Mouse (Mus musculus): ENCODE measurements around the gene Ddc. TPM values are rescaled to one million over a fixed set of nuclear protein-coding genes. Genes with fewer than 3 reads are reported as not detected.

Ddc gene
- polyA plus RNA-seq, 1 experiment from 2014 or later = 9.3 TPM

DNA sequence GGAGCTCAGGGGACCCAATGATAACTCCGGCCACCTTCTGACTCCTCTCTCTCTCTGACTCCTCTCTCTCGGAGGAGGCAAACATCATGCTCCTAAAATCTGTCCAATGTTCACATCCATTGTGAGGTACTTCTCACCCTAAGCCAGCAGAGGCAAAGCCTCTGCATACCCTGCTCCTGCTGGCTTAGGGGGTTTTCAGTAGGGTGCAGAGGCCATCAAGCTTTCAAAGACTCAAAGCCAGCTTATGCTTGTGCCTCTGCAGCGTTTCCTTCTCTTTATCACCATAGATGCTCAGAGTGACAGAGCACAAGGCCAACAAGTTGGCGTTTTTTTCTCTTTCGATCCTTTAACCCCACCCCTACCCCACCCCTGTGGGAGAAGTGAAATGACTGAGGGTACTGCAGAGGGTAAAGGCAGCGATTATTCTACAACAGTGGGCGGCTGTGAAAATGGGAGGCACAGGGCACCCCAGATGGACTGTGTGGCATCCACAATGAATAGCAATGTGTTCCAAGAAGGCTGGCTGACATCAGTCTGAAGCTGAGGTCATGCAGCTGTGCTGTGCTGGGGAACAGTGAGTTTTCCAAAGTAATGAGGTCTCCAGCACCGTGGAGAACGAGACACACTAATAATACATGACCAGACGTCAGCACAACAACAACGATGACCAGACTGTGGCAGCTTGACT, 34.3 kb upstream of the Ddc start:
- peak; percentile 65 for ATAC-seq (ENCODE audit: low FRiP score, low read depth)
- Histone ChIP-seq H3K4me1 (replicated peaks) (no peaks in the 10 kb centered on the region), H3K4me3 (no peak overlapping the region), H3K9me3 (no peaks in the 10 kb centered on the region), H3K4me2 (no peak overlapping the region), H3K9ac (no peak overlapping the region), H3K27me3 (no peaks in the 10 kb centered on the region), H3K27ac (replicated peaks) (no peak overlapping the region), H3K36me3 (peaks cover 12% of the 10 kb centered on the region; the same call in 1 of the 2 replicates)
- 44% methylated on average over 11 of the region's 11 CpGs for WGBS

DNA sequence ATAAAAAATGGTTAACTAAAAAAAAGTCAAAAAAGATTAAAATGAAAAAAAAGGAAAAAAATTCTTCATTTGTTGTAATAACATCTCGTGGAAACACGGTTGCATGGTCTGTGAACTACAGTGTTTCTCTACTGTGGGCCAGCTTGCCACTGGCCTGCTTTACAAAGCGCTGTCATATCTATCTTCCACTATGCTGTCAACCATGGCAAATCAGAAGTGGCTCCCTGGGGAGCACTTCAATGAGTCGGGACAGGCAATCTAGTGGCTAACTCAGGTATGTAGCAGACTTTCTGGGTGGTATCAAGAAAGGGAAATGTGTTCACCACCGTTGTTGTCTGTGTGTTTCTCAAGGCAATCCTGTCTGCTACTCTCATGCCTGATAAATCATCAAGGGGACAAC, 33.7 kb upstream of the Ddc start:
- Histone ChIP-seq H3K4me2 (no peak overlapping the region), H3K36me3 (peaks cover 11% of the 10 kb centered on the region; the same call in 1 of the 2 replicates), H3K4me3 (no peak overlapping the region), H3K27me3 (no peaks in the 10 kb centered on the region), H3K27ac (replicated peaks) (no peak overlapping the region), H3K4me1 (replicated peaks) (no peaks in the 10 kb centered on the region), H3K9ac (no peak overlapping the region), H3K9me3 (no peaks in the 10 kb centered on the region)
- WGBS = 42% methylated on average over 5 of the region's 5 CpGs
- ATAC-seq (ENCODE audit: low FRiP score, low read depth) = no peak

DNA sequence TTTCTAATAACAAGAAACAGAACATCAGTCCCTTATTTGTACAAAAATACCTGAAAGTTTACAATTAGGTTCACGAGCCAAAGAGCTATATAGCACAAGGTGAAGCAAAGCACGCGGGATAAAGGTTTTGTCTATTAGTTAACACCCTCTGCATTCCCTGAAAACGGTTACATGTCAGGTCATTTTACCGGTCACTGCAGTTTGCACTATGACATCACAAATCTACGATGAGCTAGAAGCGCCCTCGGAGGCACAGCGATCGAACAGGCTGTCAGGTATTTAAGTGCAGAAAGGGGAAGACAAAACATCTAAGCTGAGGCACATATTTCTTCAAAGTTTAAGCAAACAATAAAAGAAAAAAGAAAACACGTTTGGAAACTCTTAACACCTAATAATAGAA, 32.6 kb upstream of the Ddc start:
- WGBS = 92% methylated on average over 11 of the region's 11 CpGs
- Histone ChIP-seq H3K27me3 (no peaks in the 10 kb centered on the region), H3K9me3 (no peaks in the 10 kb centered on the region), H3K4me3 (no peak overlapping the region), H3K27ac (replicated peaks) (no peak overlapping the region), H3K9ac (no peak overlapping the region), H3K36me3 (0 out of 2 replicates have a peak, but pooled peaks cover 3% of the 10 kb centered on the region), H3K4me2 (no peak overlapping the region), H3K4me1 (replicated peaks) (no peaks in the 10 kb centered on the region)
- no peak for ATAC-seq (ENCODE audit: low FRiP score, low read depth)

DNA sequence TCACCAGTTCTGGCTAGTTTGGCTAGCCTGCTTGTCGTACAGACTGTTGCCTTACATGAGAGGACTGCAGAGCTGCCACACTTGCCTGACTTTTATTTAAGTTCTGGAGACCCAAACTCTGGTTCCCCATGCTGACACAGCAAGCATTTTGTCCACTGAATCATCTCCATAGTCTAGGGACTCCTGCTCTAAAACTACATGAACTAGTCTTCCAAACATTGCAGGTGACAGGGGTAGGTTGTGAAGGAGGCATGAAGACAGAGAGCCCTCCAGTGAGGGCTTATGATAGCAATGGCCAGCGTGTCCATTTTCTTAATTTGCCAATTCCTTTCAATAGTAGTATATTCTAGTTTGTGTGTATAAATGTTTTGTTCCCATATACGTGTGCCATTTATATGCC, 31.1 kb upstream of the Ddc start:
- Histone ChIP-seq H3K9ac (no peak overlapping the region), H3K27ac (replicated peaks) (no peak overlapping the region), H3K36me3 (0 out of 2 replicates have a peak, but pooled peaks cover 3% of the 10 kb centered on the region), H3K9me3 (no peaks in the 10 kb centered on the region), H3K4me1 (replicated peaks) (no peaks in the 10 kb centered on the region), H3K4me3 (no peak overlapping the region), H3K27me3 (no peaks in the 10 kb centered on the region), H3K4me2 (no peak overlapping the region)
- no peak for ATAC-seq (ENCODE audit: low FRiP score, low read depth)
- WGBS = 94% methylated on average over 3 of the region's 3 CpGs

DNA sequence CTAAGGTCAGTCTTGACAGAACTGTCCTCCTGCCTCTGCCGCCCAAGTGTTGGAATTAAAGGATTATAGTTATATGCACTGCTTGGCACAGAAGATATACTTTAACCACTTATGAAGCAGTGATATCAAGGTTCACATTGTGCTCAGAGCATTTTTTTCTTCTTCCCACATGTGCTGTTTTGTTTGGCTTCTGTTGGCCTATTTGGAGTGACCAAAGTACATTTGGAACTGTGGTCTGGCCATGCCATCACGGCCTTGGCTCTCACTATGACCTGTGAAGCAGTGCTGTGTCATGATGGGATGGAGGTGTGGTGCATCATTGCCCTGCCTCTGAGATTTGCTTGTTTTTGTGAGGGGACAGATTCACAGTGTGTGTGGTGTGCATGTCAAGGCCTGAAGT, 30.6 kb upstream of the Ddc start:
- no peak overlapping the region for H3K4me3 ChIP-seq
- H3K4me1 ChIP-seq (replicated peaks) = no peaks in the 10 kb centered on the region
- H3K36me3 ChIP-seq = 0 out of 2 replicates have a peak, but pooled peaks cover 3% of the 10 kb centered on the region
- H3K9ac ChIP-seq = no peak overlapping the region
- H3K4me2 ChIP-seq = no peak overlapping the region
- H3K27me3 ChIP-seq = no peaks in the 10 kb centered on the region
- no peaks in the 10 kb centered on the region for H3K9me3 ChIP-seq
- ATAC-seq (ENCODE audit: low FRiP score, low read depth) = no peak
- no peak overlapping the region for H3K27ac ChIP-seq (replicated peaks)
- 100% methylated on average over 2 of the region's 2 CpGs for WGBS

DNA sequence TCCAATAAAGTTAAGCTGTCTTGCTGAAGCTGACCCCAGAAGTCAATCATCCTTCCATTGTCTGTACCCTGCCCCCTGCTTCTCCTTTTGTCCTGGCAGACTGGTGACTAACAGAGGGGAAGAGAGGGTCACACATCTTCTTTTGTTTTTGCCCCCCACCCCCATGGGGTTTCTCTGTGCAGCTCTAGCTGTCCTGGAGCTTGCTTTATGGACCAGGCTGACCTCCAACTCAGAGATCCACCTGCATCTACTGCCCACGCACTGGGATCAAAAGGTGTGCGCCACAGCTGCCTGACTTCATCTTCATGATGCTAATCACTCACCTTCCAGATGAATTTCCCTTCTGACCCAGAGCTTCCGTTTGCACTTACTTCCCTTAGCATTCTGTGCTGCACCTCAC, 26.0 kb upstream of the Ddc start:
- H3K4me2 ChIP-seq = no peak overlapping the region
- WGBS = 21% methylated on average over 3 of the region's 3 CpGs
- H3K9ac ChIP-seq = no peak overlapping the region
- no peaks in the 10 kb centered on the region for H3K4me1 ChIP-seq (replicated peaks)
- ATAC-seq (ENCODE audit: low FRiP score, low read depth) = no peak
- no peak overlapping the region for H3K4me3 ChIP-seq
- no peaks in the 10 kb centered on the region for H3K36me3 ChIP-seq
- H3K27ac ChIP-seq (replicated peaks) = no peak overlapping the region
- no peaks in the 10 kb centered on the region for H3K27me3 ChIP-seq
- no peaks in the 10 kb centered on the region for H3K9me3 ChIP-seq

DNA sequence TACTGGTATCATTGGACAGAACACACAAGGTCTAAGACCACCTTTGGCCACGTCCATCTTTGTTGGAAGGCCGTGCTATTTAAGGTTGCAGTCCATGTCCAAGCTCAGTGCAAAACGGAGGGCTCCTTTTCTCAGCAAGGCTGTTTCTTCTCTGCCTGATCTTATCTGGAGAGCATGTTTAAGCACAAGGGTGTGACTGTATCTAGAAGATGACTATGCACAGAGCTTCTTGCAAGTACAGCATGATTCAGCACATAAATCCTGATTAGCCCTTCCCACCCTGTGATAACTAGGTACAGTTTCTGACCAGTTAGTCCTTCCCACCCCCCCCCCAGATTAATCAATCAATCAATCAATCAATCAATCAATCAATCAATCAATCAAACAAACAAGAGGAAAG, 25.4 kb upstream of the Ddc start:
- Histone ChIP-seq H3K4me2 (no peak overlapping the region), H3K4me3 (no peak overlapping the region), H3K9me3 (no peaks in the 10 kb centered on the region), H3K36me3 (no peaks in the 10 kb centered on the region), H3K27ac (replicated peaks) (no peak overlapping the region), H3K9ac (no peak overlapping the region), H3K27me3 (no peaks in the 10 kb centered on the region), H3K4me1 (replicated peaks) (no peaks in the 10 kb centered on the region)
- 85% methylated on average over 3 of the region's 3 CpGs for WGBS
- no peak for ATAC-seq (ENCODE audit: low FRiP score, low read depth)

DNA sequence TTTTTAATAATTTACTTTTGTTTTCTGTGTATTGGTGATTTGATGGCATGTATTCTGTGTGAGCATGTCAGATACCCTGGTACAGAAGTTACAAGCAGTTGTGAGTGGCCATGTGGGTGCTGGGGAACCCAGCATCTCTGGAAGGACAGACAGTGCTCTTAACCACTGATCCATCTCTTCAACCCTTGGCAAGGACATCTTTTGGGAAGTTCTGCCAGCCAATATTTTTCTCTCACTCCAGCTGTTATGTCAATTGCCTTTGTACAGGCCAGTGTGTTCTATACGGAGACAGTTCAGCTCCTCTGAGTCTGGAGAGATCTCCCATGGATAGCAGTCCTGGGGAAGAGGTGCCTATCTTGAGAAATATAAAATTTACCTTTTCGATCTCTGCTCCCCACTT, 24.2 kb upstream of the Ddc start:
- Histone ChIP-seq H3K4me2 (no peak overlapping the region), H3K9me3 (no peaks in the 10 kb centered on the region), H3K36me3 (no peaks in the 10 kb centered on the region), H3K4me1 (replicated peaks) (no peaks in the 10 kb centered on the region), H3K27me3 (no peaks in the 10 kb centered on the region), H3K9ac (no peak overlapping the region), H3K27ac (replicated peaks) (no peak overlapping the region), H3K4me3 (no peak overlapping the region)
- WGBS = 92% methylated on average over 2 of the region's 2 CpGs
- no peak for ATAC-seq (ENCODE audit: low FRiP score, low read depth)

DNA sequence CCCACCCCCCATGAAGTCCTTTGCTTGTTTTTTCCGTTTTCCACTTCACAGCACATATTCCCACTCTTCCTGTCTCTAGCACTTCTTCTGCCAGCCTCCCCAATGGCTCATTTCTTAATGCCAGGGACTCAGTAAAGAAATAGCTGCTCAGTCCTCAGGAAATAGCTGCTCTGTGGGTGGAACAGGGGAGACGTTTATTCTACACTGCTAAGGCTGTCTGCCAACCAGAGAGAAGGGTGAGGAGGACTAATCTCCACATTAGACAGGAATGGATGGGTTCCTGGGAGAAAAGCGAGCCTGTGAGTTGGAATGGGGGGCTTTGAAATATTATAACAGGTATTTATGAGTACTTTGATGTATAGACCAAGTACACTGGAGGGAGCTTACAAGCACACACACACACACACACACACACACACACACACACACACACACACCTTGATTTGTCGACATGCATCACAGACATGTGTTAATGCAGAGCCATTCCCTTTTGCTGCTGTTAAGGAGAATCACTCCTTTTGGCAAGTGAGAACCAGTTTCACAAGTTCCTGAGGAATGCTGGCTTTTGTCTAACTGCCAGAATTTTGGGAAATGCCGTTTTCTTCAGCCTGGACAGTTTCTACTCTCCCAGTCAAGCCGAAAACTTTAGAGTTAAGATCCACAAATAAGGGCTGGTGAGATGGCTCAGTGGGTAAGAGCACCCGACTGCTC, 9.9 kb upstream of the Ddc start:
- Histone ChIP-seq H3K4me3 (no peak overlapping the region), H3K27ac (replicated peaks) (no peak overlapping the region), H3K9me3 (no peaks in the 10 kb centered on the region), H3K9ac (no peak overlapping the region), H3K4me2 (no peak overlapping the region), H3K36me3 (no peaks in the 10 kb centered on the region), H3K27me3 (no peaks in the 10 kb centered on the region), H3K4me1 (replicated peaks) (no peaks in the 10 kb centered on the region)
- 64% methylated on average over 7 of the region's 7 CpGs for WGBS
- no peak for ATAC-seq (ENCODE audit: low FRiP score, low read depth)

DNA sequence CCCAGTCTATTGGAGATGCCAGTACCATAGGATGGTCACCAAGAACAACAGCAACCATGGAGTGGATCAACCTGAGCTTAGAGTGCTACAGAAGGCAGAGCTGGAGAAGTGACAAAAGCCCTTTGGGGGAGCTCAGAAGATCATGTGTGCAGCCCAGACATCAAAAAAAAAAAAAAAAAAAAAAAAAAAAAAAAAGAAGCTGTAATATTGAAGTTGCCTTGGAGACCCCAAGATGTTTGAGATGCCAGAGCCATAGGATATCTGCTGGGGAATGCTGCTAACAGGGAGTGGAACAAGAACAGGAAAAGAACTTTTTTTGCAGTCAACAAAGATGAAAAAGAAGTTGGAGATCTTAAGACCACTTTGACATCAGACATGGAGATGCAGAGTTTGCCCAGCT, 7.6 kb upstream of the Ddc start:
- H3K27ac ChIP-seq (replicated peaks) = no peak overlapping the region
- no peaks in the 10 kb centered on the region for H3K4me1 ChIP-seq (replicated peaks)
- no peak for ATAC-seq (ENCODE audit: low FRiP score, low read depth)
- no peak overlapping the region for H3K4me3 ChIP-seq
- H3K9me3 ChIP-seq = no peaks in the 10 kb centered on the region
- H3K36me3 ChIP-seq = no peaks in the 10 kb centered on the region
- H3K9ac ChIP-seq = no peak overlapping the region
- no peaks in the 10 kb centered on the region for H3K27me3 ChIP-seq
- no peak overlapping the region for H3K4me2 ChIP-seq

DNA sequence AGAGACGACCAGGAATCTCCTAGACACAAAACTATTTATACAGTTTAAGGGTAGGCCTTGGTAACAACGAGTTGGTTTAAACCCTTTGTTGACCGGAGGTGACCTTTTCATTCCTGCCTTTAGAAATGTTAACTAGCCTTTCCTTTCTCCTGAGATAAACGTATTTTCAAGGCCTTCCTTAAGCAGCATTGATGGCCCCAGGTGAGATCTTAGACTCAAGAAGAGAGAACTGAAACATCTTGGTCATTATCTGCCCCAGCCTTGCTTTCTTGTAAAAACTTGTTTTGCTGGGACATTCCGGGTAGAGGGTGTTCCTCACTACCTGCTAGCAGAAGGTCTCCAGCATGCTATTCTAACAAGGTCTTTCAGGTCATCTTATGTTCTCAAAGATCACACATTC, 7.1 kb upstream of the Ddc start:
- 67% methylated on average over 5 of the region's 5 CpGs for WGBS
- H3K4me1 ChIP-seq (replicated peaks) = no peaks in the 10 kb centered on the region
- no peaks in the 10 kb centered on the region for H3K9me3 ChIP-seq
- H3K9ac ChIP-seq = no peak overlapping the region
- no peaks in the 10 kb centered on the region for H3K36me3 ChIP-seq
- ATAC-seq (ENCODE audit: low FRiP score, low read depth) = no peak
- no peaks in the 10 kb centered on the region for H3K27me3 ChIP-seq
- no peak overlapping the region for H3K4me3 ChIP-seq
- H3K4me2 ChIP-seq = no peak overlapping the region
- H3K27ac ChIP-seq (replicated peaks) = no peak overlapping the region

DNA sequence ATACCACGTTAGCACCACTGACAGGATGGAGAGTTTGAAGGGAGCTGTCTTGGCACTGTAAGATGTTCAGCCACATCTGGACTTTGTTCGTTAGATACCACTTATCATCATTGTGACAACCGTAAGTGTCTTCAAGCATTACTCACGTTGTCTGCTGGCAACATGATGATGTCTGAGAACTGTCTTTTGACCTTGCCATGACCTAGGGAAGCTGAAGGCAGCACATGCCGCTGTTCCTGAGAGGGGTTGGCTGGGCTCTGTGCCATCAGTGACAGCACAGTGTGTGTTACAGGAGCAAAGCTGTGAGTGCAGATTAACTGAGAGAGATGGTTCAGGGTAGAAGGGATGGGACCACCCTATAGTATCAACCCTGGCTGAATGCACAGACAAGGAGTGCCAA, 3.6 kb upstream of the Ddc start:
- Histone ChIP-seq H3K27me3 (no peaks in the 10 kb centered on the region), H3K27ac (replicated peaks) (no peak overlapping the region), H3K36me3 (no peaks in the 10 kb centered on the region), H3K9ac (no peak overlapping the region), H3K4me1 (replicated peaks) (no peaks in the 10 kb centered on the region), H3K9me3 (no peaks in the 10 kb centered on the region), H3K4me2 (no peak overlapping the region), H3K4me3 (no peak overlapping the region)
- ATAC-seq (ENCODE audit: low FRiP score, low read depth) = no peak
- whole genome bisulfite sequencing = 71% methylated on average over 5 of the region's 5 CpGs

DNA sequence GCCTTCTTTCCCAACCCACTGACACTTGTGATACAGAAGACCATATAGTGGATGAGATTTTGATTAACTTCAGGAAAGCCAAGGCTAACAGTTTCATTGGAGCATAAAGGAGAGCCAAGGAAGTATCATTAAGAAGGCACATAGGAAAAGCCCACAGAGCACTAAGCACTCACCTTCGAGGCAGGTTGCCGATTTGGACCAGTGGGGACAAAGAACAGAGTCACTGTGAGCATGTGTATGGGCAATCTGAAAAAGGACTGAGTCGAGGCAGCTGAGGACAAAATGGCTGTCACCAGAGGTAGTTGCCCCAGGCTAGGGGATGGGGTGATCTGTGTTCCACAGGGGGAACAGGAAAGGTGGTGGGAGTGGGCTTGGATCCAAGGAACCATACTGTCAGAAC, 552 bp upstream of the Ddc start:
- Histone ChIP-seq H3K9ac (no peak overlapping the region), H3K4me3 (no peak overlapping the region), H3K4me2 (no peak overlapping the region), H3K36me3 (no peaks in the 10 kb centered on the region), H3K27me3 (no peaks in the 10 kb centered on the region), H3K4me1 (replicated peaks) (no peaks in the 10 kb centered on the region), H3K9me3 (no peaks in the 10 kb centered on the region), H3K27ac (replicated peaks) (no peak overlapping the region)
- 93% methylated on average over 3 of the region's 3 CpGs for WGBS
- ATAC-seq (ENCODE audit: low FRiP score, low read depth) = no peak

Data from hindbrain, embryonic 15.5 days (tissue).